Mouse (Mus musculus) splenic B cell, adult 2 months (primary cell): ENCODE data around the gene Olfr935.

Source experiments
- DNase-seq: peaks from one replicate; pipeline ENCODE4 v3.0.0-alpha.2; 2011; ENCODE audit warnings: low read depth, low spot score
- H3K27me3 ChIP-seq: 2 replicates; pipeline ENCODE4 v1.6.1; 2012; ENCODE audit warnings: mild to moderate bottlenecking, low read length, moderate library complexity, mixed read lengths; ENCODE audit not compliant: control insufficient read depth, poor library complexity, insufficient read depth, severe bottlenecking
- H3K36me3 ChIP-seq: 2 replicates; pipeline ENCODE4 v1.6.1; 2012; ENCODE audit warnings: mild to moderate bottlenecking, low read length, moderate library complexity, mixed read lengths; ENCODE audit not compliant: control insufficient read depth, poor library complexity, insufficient read depth, severe bottlenecking

The Olfr935 gene

DNA sequence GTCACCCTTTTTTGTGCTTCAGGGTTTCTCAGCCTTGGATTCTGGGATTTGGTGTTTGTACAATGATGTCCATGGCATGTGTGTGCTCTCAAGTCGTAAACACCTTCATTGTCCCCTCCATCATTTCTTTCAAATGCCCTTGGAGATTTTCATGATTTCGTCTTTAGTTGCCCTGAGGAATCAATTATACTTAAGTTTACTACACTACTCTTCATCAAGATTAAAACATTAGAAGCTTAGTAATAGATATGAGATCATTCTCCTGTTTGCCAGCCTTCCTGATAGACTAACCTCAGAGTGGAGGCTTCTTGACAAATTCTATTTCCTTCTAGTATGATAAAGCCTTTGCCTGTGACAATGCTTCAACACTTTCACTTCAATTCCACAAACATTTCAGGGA, at the start of gene Olfr935:
Olfr935 (minus strand) TSS at position 101 of the 400 bp plus-strand sequence.
- H3K27me3 ChIP-seq = no peaks in the 10 kb centered on the region
- DNase-seq = no peak
- H3K36me3 ChIP-seq = no peaks in the 10 kb centered on the region

DNA sequence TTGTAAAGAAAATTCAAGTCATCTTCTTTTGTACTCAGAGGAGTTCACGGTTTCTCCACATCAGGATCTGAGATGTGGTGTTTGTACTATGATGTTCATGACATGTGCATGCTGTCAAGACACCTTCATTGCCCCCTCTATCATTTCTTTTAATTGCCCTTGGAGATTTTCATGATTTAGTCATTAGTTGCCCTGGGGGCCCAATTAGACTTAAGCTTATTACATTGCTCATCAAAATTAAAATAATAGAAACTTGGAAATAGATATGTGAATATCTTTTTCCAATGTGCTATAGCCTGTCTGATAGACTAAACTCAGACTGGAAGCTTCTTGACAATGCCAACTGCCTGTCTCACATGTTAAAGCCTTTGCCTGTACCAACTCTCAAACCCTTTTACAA, 23.8 kb upstream of the Olfr935 start, which contains the start of gene Olfr146:
Olfr146 (minus strand) TSS at position 101 of the 400 bp plus-strand sequence.
- no peak for DNase-seq
- Histone ChIP-seq H3K27me3 (no peaks in the 10 kb centered on the region), H3K36me3 (no peaks in the 10 kb centered on the region)

DNA sequence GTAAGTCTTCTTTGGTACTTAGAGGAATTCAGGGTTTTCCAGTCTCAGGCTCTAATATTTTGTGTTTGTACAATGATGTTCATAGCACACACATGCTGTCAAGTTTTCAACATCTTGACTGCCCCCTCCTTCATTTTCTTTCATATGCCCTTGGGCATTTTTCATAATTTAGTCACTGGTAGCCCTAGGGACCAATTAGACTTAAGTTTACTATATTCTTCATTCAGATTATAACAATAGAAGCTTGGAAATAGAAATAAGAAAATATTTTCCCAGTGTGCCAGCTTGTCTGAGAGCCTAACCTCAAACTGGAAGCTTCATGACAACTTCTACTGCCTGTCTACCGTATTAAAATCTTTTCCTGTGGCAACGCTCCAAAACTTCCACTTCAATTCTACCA, 11.3 kb downstream of the Olfr935 start, which contains the start of gene Olfr934:
Olfr934 (minus strand) TSS at position 101 of the 400 bp plus-strand sequence.
- no peak for DNase-seq
- Histone ChIP-seq H3K36me3 (no peaks in the 10 kb centered on the region), H3K27me3 (no peaks in the 10 kb centered on the region)

DNA sequence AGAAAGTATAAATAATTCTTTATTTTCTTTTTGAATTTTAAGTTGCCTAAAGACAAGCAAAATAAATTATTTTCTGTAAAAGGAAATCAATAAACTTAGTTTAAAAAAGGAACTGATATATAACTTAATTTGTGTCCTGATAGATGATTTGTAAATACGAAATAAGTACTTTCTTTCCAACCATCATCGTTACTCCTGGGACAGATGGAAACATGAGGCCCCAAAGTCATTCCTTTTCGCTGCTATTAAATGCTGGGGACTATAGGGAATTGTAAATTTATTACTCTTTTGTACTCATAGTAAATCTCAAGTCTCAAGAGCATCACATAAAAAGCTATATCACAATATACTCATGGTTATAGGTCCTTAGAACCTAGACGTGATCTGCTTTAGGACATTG, 27.5 kb downstream of the Olfr935 start, which contains the start of gene Olfr933:
Olfr933 (plus strand) TSS at position 301 of the 400 bp plus-strand sequence.
- Histone ChIP-seq H3K36me3 (no peaks in the 10 kb centered on the region), H3K27me3 (no peaks in the 10 kb centered on the region)
- no peak for DNase-seq

DNA sequence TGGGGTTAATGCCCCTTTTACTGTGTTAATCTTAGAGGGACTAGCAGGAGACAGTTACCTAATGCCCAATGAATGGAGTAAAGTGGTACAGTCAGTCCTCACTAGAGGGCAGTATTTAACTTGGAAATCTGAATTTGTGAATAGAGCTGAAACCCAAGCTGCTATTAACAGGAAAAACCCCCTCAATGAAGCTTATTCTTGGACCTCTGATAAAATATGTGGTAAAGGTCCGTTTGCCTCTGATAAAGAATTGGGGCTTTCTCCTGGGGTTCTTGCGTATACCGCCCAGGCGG, 45.4 kb downstream of the Olfr935 start:
- H3K36me3 ChIP-seq = no peaks in the 10 kb centered on the region
- DNase-seq = no peak
- no peaks in the 10 kb centered on the region for H3K27me3 ChIP-seq

DNA sequence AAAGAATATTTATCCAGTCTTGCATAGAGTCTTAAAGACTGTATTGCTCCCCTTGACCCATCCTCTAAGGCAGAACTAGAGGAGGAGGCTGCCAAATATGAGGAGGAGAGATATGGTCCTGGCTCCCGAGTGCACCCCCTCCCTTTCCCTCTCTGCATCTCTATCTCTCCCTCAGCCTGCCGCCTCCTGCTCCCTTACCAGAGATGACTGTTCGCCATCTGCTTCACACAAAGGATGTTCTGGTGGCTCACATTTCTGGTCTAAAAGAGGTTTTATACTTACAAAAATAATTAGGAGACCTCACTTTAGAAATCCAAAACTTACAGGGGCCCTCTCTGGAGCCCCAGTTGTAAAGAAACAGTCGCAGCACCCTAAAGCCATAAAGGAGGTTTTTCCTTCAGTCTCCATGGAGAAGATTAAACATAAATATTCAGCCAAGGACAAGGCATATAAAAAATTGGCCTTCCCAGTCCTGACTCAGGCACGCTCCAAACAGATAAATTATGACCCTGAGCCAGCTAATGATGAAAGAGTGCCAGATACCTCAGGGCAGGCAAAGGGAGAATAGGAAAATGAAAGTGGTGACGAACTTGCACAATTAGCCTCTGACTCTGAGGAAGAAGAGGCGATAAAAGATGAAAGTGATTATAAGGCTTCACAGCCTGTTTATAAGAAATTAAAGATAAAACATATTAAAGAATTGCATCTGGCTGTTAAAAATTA, 45.9 kb downstream of the Olfr935 start:
- DNase-seq = no peak
- Histone ChIP-seq H3K27me3 (no peaks in the 10 kb centered on the region), H3K36me3 (no peaks in the 10 kb centered on the region)
